Mouse (Mus musculus) embryonic fibroblast, embryonic 13.5 days (primary cell): Measurements from ENCODE around the gene Col4a2.

Source experiments
- CTCF ChIP-seq: IDR thresholded peaks from 2 replicates; pipeline ENCODE4 v1.5.1; 2011; ENCODE audit warnings: mild to moderate bottlenecking, control low read depth, low read length, moderate library complexity, borderline replicate concordance; ENCODE audit not compliant: insufficient read depth
- POLR2A ChIP-seq: IDR thresholded peaks from 2 replicates; pipeline ENCODE4 v1.6.1; 2011; ENCODE audit warnings: low read depth, mild to moderate bottlenecking, control low read depth, low read length, moderate library complexity

DNA sequence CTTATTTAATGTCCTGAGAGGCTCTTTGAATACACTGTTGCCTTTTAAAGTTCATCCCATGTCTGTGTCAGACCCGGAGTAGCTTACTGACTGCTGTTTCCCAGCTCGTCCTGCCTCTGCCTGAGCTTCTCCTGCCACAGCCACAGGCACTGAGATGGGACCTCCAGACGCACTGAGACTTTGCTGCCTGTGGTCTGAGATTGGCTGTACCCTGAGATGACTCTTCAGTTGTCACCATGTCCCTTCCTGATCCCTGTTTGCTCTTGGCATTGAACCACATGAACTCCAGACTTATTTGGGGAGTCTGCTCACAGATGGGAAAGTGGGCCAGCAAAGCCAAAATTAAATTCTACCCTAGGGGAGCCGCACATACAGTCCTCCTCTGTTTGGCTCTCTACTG, 54.1 kb downstream of the Col4a2 start:
- TF ChIP-seq CTCF: no peak
- no peak for TF ChIP-seq POLR2A
